Mouse (Mus musculus) embryonic stem cell, embryonic (primary cell): ENCODE measurements around the gene Tspan8.

ENCODE experiments used
- CTCF ChIA-PET, 4 experiments: fragments of 300-600 bp in 2 of 4; fragments of 350-600 bp in 2 of 4; sonication (Branson Sonifier 250); formaldehyde crosslinking; loops; one replicate each; lab custom pipeline; 2022; ENCODE audit warnings: inconsistent platforms in 2 of 4; lab: Charles Lee
- POLR2A ChIA-PET, 4 experiments: fragments of 300-600 bp in 2 of 4; fragments of 350-600 bp in 2 of 4; sonication (Branson Sonifier 250); formaldehyde crosslinking; loops; one replicate each; lab custom pipeline; 2022; ENCODE audit warnings: antibody characterized with exemption in 4 of 4, inconsistent platforms in 1 of 4; lab: Charles Lee

Gene Tspan8

GRCm38 (mm10) chr10:115817056-115817724 is 558 bp downstream of the Tspan8 start:
- CTCF ChIA-PET: interaction anchor here in 1 of 4 experiments (0.6 kb wide), 1 partner anchor 445 kb away, joined by 5 read pairs; no protein-coding TSS in a partner anchor
- POLR2A ChIA-PET: interaction anchor here in 1 of 4 experiments (0.7 kb wide), 2 partner anchors 537 to 755 kb away, joined by 3 read pairs; no protein-coding TSS in a partner anchor

- ChIA-PET CTCF (no interaction called here), POLR2A (no interaction called here)
Observed at GRCm38 (mm10) chr10:115825289-115825688, 8.7 kb downstream of the Tspan8 start.

GRCm38 (mm10) chr10:115828872-115829271 is 12.2 kb downstream of the Tspan8 start:
- ChIA-PET CTCF (no interaction called here), POLR2A (interaction anchor here in 1 of 4 experiments (1.3 kb wide), 1 partner anchor 10 kb away, joined by 3 read pairs; no protein-coding TSS in a partner anchor)

- POLR2A ChIA-PET: interaction anchor here in 1 of 4 experiments (1.3 kb wide), 1 partner anchor 11 kb away, joined by 3 read pairs; no protein-coding TSS in a partner anchor
- CTCF ChIA-PET: no interaction called here
Observed at GRCm38 (mm10) chr10:115829696-115830095, 13.1 kb downstream of the Tspan8 start.

- ChIA-PET CTCF (interaction anchor here in 1 of 4 experiments (0.6 kb wide), 1 partner anchor 397 kb away, joined by 7 read pairs; no protein-coding TSS in a partner anchor), POLR2A (no interaction called here)
Observed at GRCm38 (mm10) chr10:115830726-115831125, 14.1 kb downstream of the Tspan8 start.

- CTCF ChIA-PET: interaction anchor here in 1 of 4 experiments (0.6 kb wide), 1 partner anchor 510 kb away, joined by 3 read pairs; no protein-coding TSS in a partner anchor
- POLR2A ChIA-PET: interaction anchor here in 2 of 4 experiments (0.6 to 1.1 kb wide), 3 partner anchors 28 to 445 kb away, joined by 3 to 4 read pairs (median 3); no protein-coding TSS in a partner anchor
Observed at GRCm38 (mm10) chr10:115834017-115834416, 17.4 kb downstream of the Tspan8 start.

- ChIA-PET CTCF (interaction anchor here in 1 of 4 experiments (0.6 kb wide), 1 partner anchor 32 kb away, joined by 4 read pairs; no protein-coding TSS in a partner anchor), POLR2A (no interaction called here)
Observed at GRCm38 (mm10) chr10:115846930-115847329, 30.3 kb downstream of the Tspan8 start.

GRCm38 (mm10) chr10:115848511-115848910 is 31.9 kb downstream of the Tspan8 start:
- CTCF ChIA-PET: no interaction called here
- POLR2A ChIA-PET: no interaction called here

- CTCF ChIA-PET: no interaction called here
Observed at GRCm38 (mm10) chr10:115860210-115860880, 43.7 kb downstream of the Tspan8 start.

GRCm38 (mm10) chr10:115861967-115862366 is 45.3 kb downstream of the Tspan8 start:
- CTCF ChIA-PET: no interaction called here
- POLR2A ChIA-PET: no interaction called here

More at GRCm38 (mm10) chr10:115860210-115860880, 43.7 kb downstream of the Tspan8 start:
- POLR2A ChIA-PET: no interaction called here

GRCm38 (mm10) chr10:115882757-115883156 is 66.1 kb downstream of the Tspan8 start:
- POLR2A ChIA-PET: interaction anchor here in 1 of 4 experiments (0.7 kb wide), 1 partner anchor 305 kb away, joined by 3 read pairs; no protein-coding TSS in a partner anchor
- CTCF ChIA-PET: no interaction called here

- CTCF ChIA-PET: no interaction called here
- POLR2A ChIA-PET: no interaction called here
Observed at GRCm38 (mm10) chr10:115891924-115892323, 75.3 kb downstream of the Tspan8 start.

GRCm38 (mm10) chr10:115892973-115893372 is 76.3 kb downstream of the Tspan8 start:
- CTCF ChIA-PET: no interaction called here
- POLR2A ChIA-PET: no interaction called here

- CTCF ChIA-PET: no interaction called here
- POLR2A ChIA-PET: no interaction called here
Observed at GRCm38 (mm10) chr10:115894045-115894444, 77.4 kb downstream of the Tspan8 start.

GRCm38 (mm10) chr10:115896764-115897163 is 80.1 kb downstream of the Tspan8 start:
- POLR2A ChIA-PET: no interaction called here

GRCm38 (mm10) chr10:115897235-115897634 is 80.6 kb downstream of the Tspan8 start:
- ChIA-PET POLR2A (interaction anchor here in 1 of 4 experiments (0.6 kb wide), 1 partner anchor 884 kb away, joined by 4 read pairs; no protein-coding TSS in a partner anchor), CTCF (no interaction called here)

More at GRCm38 (mm10) chr10:115896764-115897163, 80.1 kb downstream of the Tspan8 start:
- CTCF ChIA-PET: no interaction called here
